13 mouse cellular contexts compared by ENCODE assay signal in genomic region chr10:82866356-82866755, GRCm38 (mm10). TPM values are rescaled to one million over a fixed set of nuclear protein-coding genes. Genes with fewer than 3 reads are reported as not detected.
A peak's percentile ranks its signal among the peaks of the same experiment; 100 is the strongest.
DNase-seq lines count a peak whose midpoint lies in the region; ATAC-seq and TF ChIP-seq lines count a peak whose summit lies in the region.
"Had no signal": no experiment of that assay in that cellular context is flagged by ENCODE, and none has a peak within 500 bp of the region (broad histone marks: within the 10 kb centered on the region; RNA-seq: fewer than 3 reads in every experiment).

Eid3 (plus strand) TSS chr10:82866626.

- TF ChIP-seq EP300 in stomach, postnatal 0 days (optimal IDR thresholded peaks at IDR 0.05): no peak

- H3K4me2 ChIP-seq in forebrain, embryonic 12.5 days: no peak within 1 kb of the TSS
- no peak within 1 kb of the TSS for H3K4me2 ChIP-seq in forebrain, embryonic 16.5 days (ENCODE audit: low read length)
- H3K4me2 ChIP-seq in kidney, embryonic 16.5 days (replicated peaks; ENCODE audit: low read depth, low read length): no peak within 1 kb of the TSS
- H3K4me2 ChIP-seq in stomach, postnatal 0 days (replicated peaks; ENCODE audit: low read depth): no peak within 1 kb of the TSS
- H3K4me2 ChIP-seq: limb, embryonic 15.5 days had no signal

- no peaks in the 10 kb centered on the region for H3K9me3 ChIP-seq in forebrain, embryonic 12.5 days
- H3K9me3 ChIP-seq in forebrain, embryonic 16.5 days (ENCODE audit: control insufficient read depth, low read length): no peaks in the 10 kb centered on the region
- H3K9me3 ChIP-seq in kidney, embryonic 16.5 days (ENCODE audit: low read length): no peaks in the 10 kb centered on the region
- H3K9me3 ChIP-seq in stomach, postnatal 0 days (ENCODE audit: control insufficient read depth, low read length): no peaks in the 10 kb centered on the region
- H3K9me3 ChIP-seq: limb, embryonic 15.5 days had no signal

- peak; percentile 85 for TF ChIP-seq POLR2A in testis, adult 2 months (IDR thresholded peaks at IDR 0.05; ENCODE audit: control insufficient read depth, low read depth, low read length)

- H3K4me1 ChIP-seq in forebrain, embryonic 12.5 days: peaks cover 38% of the 10 kb centered on the region
- H3K4me1 ChIP-seq in forebrain, embryonic 16.5 days (replicated peaks; ENCODE audit: control insufficient read depth, insufficient read depth, low read length): peaks cover 25% of the 10 kb centered on the region
- peaks cover 5% of the 10 kb centered on the region for H3K4me1 ChIP-seq in testis, adult 2 months (ENCODE audit: control insufficient read depth, insufficient read depth, low read length)
- peaks cover 39% of the 10 kb centered on the region for H3K4me1 ChIP-seq in kidney, embryonic 16.5 days (ENCODE audit: insufficient read depth, low read length)
- 0 out of 2 replicates have a peak, but pooled peaks cover 3% of the 10 kb centered on the region for H3K4me1 ChIP-seq in stomach, postnatal 0 days (replicated peaks; ENCODE audit: control insufficient read depth, insufficient read depth)

- H3K27me3 ChIP-seq in forebrain, embryonic 12.5 days: no peaks in the 10 kb centered on the region
- H3K27me3 ChIP-seq in forebrain, embryonic 16.5 days (replicated peaks; ENCODE audit: control insufficient read depth, insufficient read depth, low read length): no peaks in the 10 kb centered on the region
- H3K27me3 ChIP-seq in testis, adult 2 months (ENCODE audit: control insufficient read depth, insufficient read depth, low read length): no peaks in the 10 kb centered on the region
- no peaks in the 10 kb centered on the region for H3K27me3 ChIP-seq in kidney, embryonic 16.5 days (ENCODE audit: insufficient read depth, low read length)
- no peaks in the 10 kb centered on the region for H3K27me3 ChIP-seq in stomach, postnatal 0 days (ENCODE audit: control insufficient read depth, insufficient read depth, low read length)
- H3K27me3 ChIP-seq: limb, embryonic 15.5 days had no signal

- WGBS in forebrain, embryonic 12.5 days: 64% methylated on average over 9 of the region's 9 CpGs
- WGBS in forebrain, embryonic 16.5 days: 53% methylated on average over 9 of the region's 9 CpGs
- WGBS in kidney, embryonic 16.5 days: 61% methylated on average over 9 of the region's 9 CpGs
- 71% methylated on average over 9 of the region's 9 CpGs for WGBS in stomach, postnatal 0 days

- TF ChIP-seq CTCF in testis, adult 2 months (IDR thresholded peaks at IDR 0.05; ENCODE audit: control insufficient read depth, insufficient read depth, insufficient replicate concordance, low read depth, low read length): no peak
- TF ChIP-seq CTCF in stomach, postnatal 0 days (IDR thresholded peaks at IDR 0.05; ENCODE audit: low read depth): no peak

- no peak within 1 kb of the TSS for H3K9ac ChIP-seq in forebrain, embryonic 12.5 days
- no peak within 1 kb of the TSS for H3K9ac ChIP-seq in forebrain, embryonic 16.5 days (replicated peaks; ENCODE audit: low read depth, low read length)
- no peak within 1 kb of the TSS for H3K9ac ChIP-seq in kidney, embryonic 16.5 days (replicated peaks; ENCODE audit: low read length)
- no peak within 1 kb of the TSS for H3K9ac ChIP-seq in stomach, postnatal 0 days (ENCODE audit: low read length)
- H3K9ac ChIP-seq: limb, embryonic 15.5 days had no signal

- peaks cover 42% of the 10 kb centered on the region for H3K36me3 ChIP-seq in forebrain, embryonic 12.5 days (replicated peaks)
- H3K36me3 ChIP-seq in forebrain, embryonic 16.5 days (ENCODE audit: control insufficient read depth, insufficient read depth): no peaks in the 10 kb centered on the region
- no peaks in the 10 kb centered on the region for H3K36me3 ChIP-seq in testis, adult 2 months (ENCODE audit: control insufficient read depth, insufficient read depth, low read length)
- peaks cover 28% of the 10 kb centered on the region for H3K36me3 ChIP-seq in kidney, embryonic 16.5 days (ENCODE audit: insufficient read depth, low read length)
- H3K36me3 ChIP-seq in stomach, postnatal 0 days (ENCODE audit: control insufficient read depth, insufficient read depth, low read length): no peaks in the 10 kb centered on the region; the same call in 1 of the 2 replicates

- no peak within 1 kb of the TSS for H3K4me3 ChIP-seq in forebrain, embryonic 12.5 days (replicated peaks)
- H3K4me3 ChIP-seq in forebrain, embryonic 16.5 days (replicated peaks; ENCODE audit: low read length): no peak within 1 kb of the TSS
- H3K4me3 ChIP-seq in testis, adult 2 months (ENCODE audit: control insufficient read depth, low read depth, low read length): peak within 1 kb of the TSS; percentile 92
- H3K4me3 ChIP-seq in kidney, embryonic 16.5 days (ENCODE audit: low read length): no peak within 1 kb of the TSS
- H3K4me3 ChIP-seq in stomach, postnatal 0 days (ENCODE audit: low read depth, low read length): no peak within 1 kb of the TSS
- H3K4me3 ChIP-seq: limb, embryonic 15.5 days had no signal

- no peak for DNase-seq in testis, postnatal 10 days (ENCODE audit: low spot score)
- DNase-seq in stomach, postnatal 0 days (ENCODE audit: low spot score): peak; percentile 30
- DNase-seq in heart, adult 18-20 months: no peak
- DNase-seq in gastrocnemius, adult 18-20 months (ENCODE audit: low spot score): no peak
- DNase-seq: adrenal gland, postnatal 14 days; embryo, embryonic 11 days had no signal

- ATAC-seq in forebrain, embryonic 12.5 days (ENCODE audit: low FRiP score): no peak
- ATAC-seq in forebrain, embryonic 16.5 days: no peak
- ATAC-seq in kidney, embryonic 16.5 days (ENCODE audit: low FRiP score, low TSS enrichment): peak; percentile 69; the same call in 1 of the 2 replicates
- 0 out of 2 replicates have a peak, but pooled peaks have one; percentile 23 for ATAC-seq in stomach, postnatal 0 days (ENCODE audit: low FRiP score, low TSS enrichment)
- ATAC-seq: forebrain, embryonic 14.5 days had no signal

- H3K27ac ChIP-seq in forebrain, embryonic 12.5 days: 0 out of 2 replicates have a peak within 1 kb of the TSS, but pooled peaks have one; percentile 19
- no peak within 1 kb of the TSS for H3K27ac ChIP-seq in forebrain, embryonic 16.5 days (ENCODE audit: low read length)
- H3K27ac ChIP-seq in testis, adult 2 months (ENCODE audit: control insufficient read depth, insufficient read depth, low read depth, low read length): peak within 1 kb of the TSS; percentile 93
- H3K27ac ChIP-seq in kidney, embryonic 16.5 days (ENCODE audit: low read length): no peak within 1 kb of the TSS
- no peak within 1 kb of the TSS for H3K27ac ChIP-seq in stomach, postnatal 0 days (replicated peaks)
- H3K27ac ChIP-seq: limb, embryonic 15.5 days; macrophage had no signal

RNA-seq across cellular contexts. Expression of gene Eid3, which starts in this region (rescaled TPM):
- polyA plus RNA-seq in forebrain, embryonic 12.5 days (2016; fragmentation: Nextera tagmentation; extraction: Ambion mirVana): 0.90 and 1.2 TPM in 2 replicates
- 0.37 TPM in 2 replicates for polyA plus RNA-seq in forebrain, embryonic 16.5 days (2015; fragmentation: Nextera tagmentation; extraction: Ambion mirVana)
- 261 and 281 TPM in 2 replicates for polyA plus RNA-seq in testis, adult 2 months (2012; rRNA removed)
- 0.16 and 0.40 TPM in 2 replicates for polyA plus RNA-seq in kidney, embryonic 16.5 days (2015; fragmentation: Nextera tagmentation; extraction: Ambion mirVana)
- 0.36 and 0.38 TPM in 2 replicates for polyA plus RNA-seq in stomach, postnatal 0 days (2015; fragmentation: Nextera tagmentation; extraction: Ambion mirVana)
- under 1 TPM; 0.20 to 0.28 TPM for total RNA-seq in heart, adult 18-20 months (2021)
- 1 to 10 TPM in 1 of 2 experiments, under 1 TPM in 1; 0.90 to 1.1 TPM for total RNA-seq in gastrocnemius, adult 18-20 months (2021)

Comparison
In these comparisons a context has a peak if more than half of its experiments do, and no peak if none do; other contexts are left out.
1. RNA of gene Eid3 (polyA plus RNA-seq): 261 to 281 TPM in testis, adult 2 months; 0.90 to 1.2 TPM in forebrain, embryonic 12.5 days, 0.36 to 0.38 TPM in stomach, postnatal 0 days, 0.37 TPM in forebrain, embryonic 16.5 days and 0.16 to 0.40 TPM in kidney, embryonic 16.5 days; every median in the first group is over 100 times any median in the second.
2. H3K27ac ChIP-seq: peak in forebrain, embryonic 12.5 days (single experiment) and testis, adult 2 months (single experiment); none in forebrain, embryonic 16.5 days (single experiment), kidney, embryonic 16.5 days (single experiment) and stomach, postnatal 0 days (single experiment).
3. Peak in ATAC-seq in kidney, embryonic 16.5 days; RNA of the gene not detected or under 1 TPM.
4. Peak in DNase-seq and ATAC-seq in stomach, postnatal 0 days; RNA of the gene not detected or under 1 TPM.